Comparison of ENCODE assay signal across 10 mouse cellular contexts in the genomic region with DNA sequence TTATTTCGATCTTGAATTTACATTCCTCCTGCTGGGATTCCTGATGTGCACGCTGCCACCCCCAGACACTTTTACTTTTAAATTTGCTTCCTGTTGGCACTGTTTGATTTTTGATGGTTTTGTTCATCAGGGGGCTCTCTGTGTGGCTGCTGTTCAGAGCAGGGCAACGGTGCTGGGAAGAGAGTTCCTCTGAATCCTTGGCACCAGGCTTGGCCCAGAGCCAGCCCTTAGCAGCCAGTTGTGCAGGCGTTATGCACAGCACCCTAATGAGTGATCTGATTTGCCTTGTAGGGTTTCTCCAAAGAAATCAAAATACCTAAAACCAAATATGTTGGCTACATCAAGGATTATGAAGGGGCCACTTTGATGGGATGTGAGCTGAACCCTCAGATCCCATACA. TPM values are rescaled to one million over a fixed set of nuclear protein-coding genes. Genes with fewer than 3 reads are reported as not detected.
DNase-seq lines count a peak whose midpoint lies in the region; ATAC-seq lines count a peak whose summit lies in the region.
"Had no signal": no experiment of that assay in that cellular context is flagged by ENCODE, and none has a peak within 500 bp of the region (broad histone marks: within the 10 kb centered on the region; RNA-seq: fewer than 3 reads in every experiment).

No protein-coding gene starts in this region.

- peaks cover 21% of the 10 kb centered on the region for H3K36me3 ChIP-seq in midbrain, embryonic 12.5 days
- no peaks in the 10 kb centered on the region; the same call in 1 of the 2 replicates for H3K36me3 ChIP-seq in midbrain, embryonic 11.5 days (ENCODE audit: control insufficient read depth, insufficient read depth, low read length)
- peaks cover 3% of the 10 kb centered on the region for H3K36me3 ChIP-seq in liver, embryonic 11.5 days (ENCODE audit: control insufficient read depth, insufficient read depth, low read length)

- WGBS in midbrain, embryonic 12.5 days: 69% methylated on average over 4 of the region's 4 CpGs
- 80% methylated on average over 4 of the region's 4 CpGs for WGBS in midbrain, embryonic 11.5 days
- 80% methylated on average over 4 of the region's 4 CpGs for WGBS in liver, embryonic 11.5 days

- no peak for ATAC-seq in frontal cortex, adult (ENCODE audit: low TSS enrichment)
- no peak for ATAC-seq in midbrain, embryonic 12.5 days (ENCODE audit: low FRiP score, low read depth)
- ATAC-seq in midbrain, embryonic 11.5 days (ENCODE audit: low FRiP score): no peak
- ATAC-seq in liver, embryonic 11.5 days (replicated peaks; ENCODE audit: low FRiP score): no peak

- H3K4me2 ChIP-seq in midbrain, embryonic 12.5 days (replicated peaks): no peak overlapping the region
- no peak overlapping the region for H3K4me2 ChIP-seq in midbrain, embryonic 11.5 days
- no peak overlapping the region for H3K4me2 ChIP-seq in liver, embryonic 11.5 days
- H3K4me2 ChIP-seq: limb, embryonic 12.5 days had no signal

- H3K4me1 ChIP-seq in midbrain, embryonic 12.5 days: peaks cover 5% of the 10 kb centered on the region; the same call in 1 of the 2 replicates
- H3K4me1 ChIP-seq in midbrain, embryonic 11.5 days (ENCODE audit: control insufficient read depth, insufficient read depth, low read length): no peaks in the 10 kb centered on the region
- H3K4me1 ChIP-seq in liver, embryonic 11.5 days (replicated peaks; ENCODE audit: control insufficient read depth, insufficient read depth, low read length): no peaks in the 10 kb centered on the region
- H3K4me1 ChIP-seq: limb, embryonic 12.5 days had no signal

- no peak overlapping the region for H3K4me3 ChIP-seq in midbrain, embryonic 12.5 days
- H3K4me3 ChIP-seq in midbrain, embryonic 11.5 days (ENCODE audit: low read depth, low read length): no peak overlapping the region
- H3K4me3 ChIP-seq in liver, embryonic 11.5 days (ENCODE audit: low read depth, low read length): no peak overlapping the region
- H3K4me3 ChIP-seq: limb, embryonic 12.5 days had no signal

- 0 out of 2 replicates have a peak overlapping the region, but pooled peaks have one; percentile 6 for H3K27ac ChIP-seq in midbrain, embryonic 12.5 days (replicated peaks)
- no peak overlapping the region for H3K27ac ChIP-seq in midbrain, embryonic 11.5 days (ENCODE audit: low read depth, low read length)
- no peak overlapping the region for H3K27ac ChIP-seq in liver, embryonic 11.5 days (ENCODE audit: low read depth, low read length)
- H3K27ac ChIP-seq: limb, embryonic 12.5 days had no signal

- DNase-seq in frontal cortex, postnatal 10 days (ENCODE audit: low spot score in 2 of 2): peak; percentile 9 to 34
- no peak for DNase-seq in midbrain, embryonic 11.5 days (ENCODE audit: low spot score, missing footprints)
- peak; percentile 7 to 44 for DNase-seq in layer of hippocampus, adult 8-10 months (ENCODE audit: low spot score in 2 of 2)
- DNase-seq in right cerebral cortex, postnatal 14 days: peak; percentile 51
- no peak for DNase-seq in spleen, postnatal 10 days (ENCODE audit: low spot score in 2 of 2)
- DNase-seq in liver, embryonic 11.5 days (ENCODE audit: low spot score): no peak
- DNase-seq: heart, postnatal 36 days had no signal

- no peak overlapping the region for H3K9ac ChIP-seq in midbrain, embryonic 12.5 days (replicated peaks)
- H3K9ac ChIP-seq in midbrain, embryonic 11.5 days (ENCODE audit: low read length): no peak overlapping the region
- no peak overlapping the region for H3K9ac ChIP-seq in liver, embryonic 11.5 days (ENCODE audit: low read depth, low read length)
- H3K9ac ChIP-seq: limb, embryonic 12.5 days had no signal

- no peaks in the 10 kb centered on the region for H3K27me3 ChIP-seq in midbrain, embryonic 12.5 days
- no peaks in the 10 kb centered on the region for H3K27me3 ChIP-seq in midbrain, embryonic 11.5 days (ENCODE audit: control insufficient read depth, insufficient read depth, low read length)
- H3K27me3 ChIP-seq in liver, embryonic 11.5 days (replicated peaks; ENCODE audit: control insufficient read depth, insufficient read depth, low read length): no peaks in the 10 kb centered on the region
- H3K27me3 ChIP-seq: limb, embryonic 12.5 days had no signal

- no peaks in the 10 kb centered on the region for H3K9me3 ChIP-seq in midbrain, embryonic 12.5 days
- H3K9me3 ChIP-seq in midbrain, embryonic 11.5 days (ENCODE audit: control insufficient read depth, low read length): no peaks in the 10 kb centered on the region
- no peaks in the 10 kb centered on the region for H3K9me3 ChIP-seq in liver, embryonic 11.5 days (ENCODE audit: control insufficient read depth, low read length)
- H3K9me3 ChIP-seq: limb, embryonic 12.5 days had no signal

RNA-seq across cellular contexts. Expression of a gene that starts 29.4 kb away (rescaled TPM):
- polyA plus RNA-seq in midbrain, embryonic 12.5 days (2016; fragmentation: Nextera tagmentation; extraction: Ambion mirVana): 39.5 and 41.8 TPM in 2 replicates
- polyA plus RNA-seq in midbrain, embryonic 11.5 days (2014; fragmentation: Nextera tagmentation; extraction: Ambion mirVana): 52.3 and 56.2 TPM in 2 replicates
- under 1 TPM in 2 of 4 experiments, not detected in 2; 0.25 to 0.41 TPM for total RNA-seq in layer of hippocampus, adult 8-10 months (2022)
- polyA plus RNA-seq in liver, embryonic 11.5 days (2014; fragmentation: Nextera tagmentation; extraction: Ambion mirVana): 47.6 and 48.8 TPM in 2 replicates

Comparison
In these comparisons a context has a peak if more than half of its experiments do, and no peak if none do; other contexts are left out.
1. DNase-seq: peak in frontal cortex, postnatal 10 days (2 of 2), layer of hippocampus, adult 8-10 months (2 of 2) and right cerebral cortex, postnatal 14 days (single experiment); none in midbrain, embryonic 11.5 days (single experiment), spleen, postnatal 10 days (0 of 2) and liver, embryonic 11.5 days (single experiment).